Mouse (Mus musculus): ENCODE data around the gene Gmnn. TPM values are rescaled to one million over a fixed set of nuclear protein-coding genes. Genes with fewer than 3 reads are reported as not detected.

Gene Gmnn
- total and polyA plus RNA-seq, 3 experiments = 127 to 155 (median 129) TPM

- no peak for TF ChIP-seq USF1 (IDR thresholded peaks at IDR 0.05; ENCODE audit: low read depth, low read length)
- TF ChIP-seq TBP (IDR thresholded peaks at IDR 0.05; ENCODE audit: low read depth, low read length) = no peak
- TF ChIP-seq MYC (IDR thresholded peaks at IDR 0.05; ENCODE audit: low read depth, low read length) = no peak
- no peak for TF ChIP-seq ZNF384 (IDR thresholded peaks at IDR 0.05; ENCODE audit: low read depth, low read length)
- TF ChIP-seq TAL1 (IDR thresholded peaks at IDR 0.05; ENCODE audit: low read length) = no peak
- TF ChIP-seq JUND (IDR thresholded peaks at IDR 0.05; ENCODE audit: low read depth, low read length) = no peak
- no peak for TF ChIP-seq ETS1 (IDR thresholded peaks at IDR 0.05; ENCODE audit: low read depth, low read length)
- TF ChIP-seq GATA1 (IDR thresholded peaks at IDR 0.05; ENCODE audit: low read depth, low read length) = no peak
- TF ChIP-seq MAX (IDR thresholded peaks at IDR 0.05; ENCODE audit: low read length) = no peak; the same call in 1 of the 2 replicates
- TF ChIP-seq ZKSCAN1 (IDR thresholded peaks at IDR 0.05; ENCODE audit: low read depth, low read length) = no peak
- TF ChIP-seq E2F4 (IDR thresholded peaks at IDR 0.05; ENCODE audit: borderline replicate concordance, low read depth, low read length) = no peak
- peak; percentile 9; the same call in 1 of the 2 replicates for TF ChIP-seq SIN3A (IDR thresholded peaks at IDR 0.05; ENCODE audit: low read length)
- TF ChIP-seq BHLHE40 (IDR thresholded peaks at IDR 0.05; ENCODE audit: borderline replicate concordance, low read depth, low read length) = no peak
- TF ChIP-seq SMC3 (IDR thresholded peaks at IDR 0.05; ENCODE audit: low read depth, low read length) = no peak
- no peak; the same call in 1 of the 2 replicates for TF ChIP-seq MAZ (IDR thresholded peaks at IDR 0.05; ENCODE audit: low read depth, low read length)
- no peak for TF ChIP-seq NRF1 (IDR thresholded peaks at IDR 0.05; ENCODE audit: insufficient read depth, low read depth, low read length, poor library complexity, severe bottlenecking)
- no peak for TF ChIP-seq ZMIZ1 (IDR thresholded peaks at IDR 0.05; ENCODE audit: low read depth, low read length)
- no peak for TF ChIP-seq MAFK (IDR thresholded peaks at IDR 0.05; ENCODE audit: borderline replicate concordance, low read depth, low read length)
- TF ChIP-seq CHD1 (IDR thresholded peaks at IDR 0.05; ENCODE audit: low read depth, low read length) = no peak
- TF ChIP-seq MEF2A (IDR thresholded peaks at IDR 0.05; ENCODE audit: extremely low read depth, insufficient replicate concordance, low read depth, low read length, poor library complexity, severe bottlenecking) = no peak
- TF ChIP-seq ZC3H11A (IDR thresholded peaks at IDR 0.05; ENCODE audit: low read depth, low read length) = no peak
- no peak for TF ChIP-seq TCF12 (IDR thresholded peaks at IDR 0.05; ENCODE audit: low read depth, low read length)
- TF ChIP-seq CTCF (IDR thresholded peaks at IDR 0.05 in 2 of 3, conservative IDR thresholded peaks at IDR 0.05 in 1 of 3; ENCODE audit: control insufficient read depth in 1 of 3, insufficient read depth in 1 of 3, low read depth in 2 of 3, low read length in 3 of 3, poor library complexity in 1 of 3, severe bottlenecking in 1 of 3) = no peak
- TF ChIP-seq MXI1 (IDR thresholded peaks at IDR 0.05; ENCODE audit: low read depth, low read length) = peak; percentile 9; the same call in 1 of the 2 replicates
- no peak for TF ChIP-seq NELFE (IDR thresholded peaks at IDR 0.05; ENCODE audit: low read depth, low read length)
- TF ChIP-seq POLR2AphosphoS5 (IDR thresholded peaks at IDR 0.05; ENCODE audit: borderline replicate concordance, low read depth, low read length) = 0 out of 2 replicates have a peak, but pooled peaks have one; percentile 57
- TF ChIP-seq UBTF (IDR thresholded peaks at IDR 0.05; ENCODE audit: borderline replicate concordance, insufficient read depth, low read depth, low read length) = no peak
- TF ChIP-seq USF2 (IDR thresholded peaks at IDR 0.05; ENCODE audit: borderline replicate concordance in 1 of 2, insufficient read depth in 1 of 2, low read depth in 1 of 2, low read length in 2 of 2) = no peak
- no peak for TF ChIP-seq RCOR1 (IDR thresholded peaks at IDR 0.05; ENCODE audit: low read depth, low read length)
- TF ChIP-seq RAD21 (IDR thresholded peaks at IDR 0.05; ENCODE audit: low read depth, low read length) = no peak
- peak; percentile 13 to 16; a peak in 2 of 4 replicates for TF ChIP-seq POLR2A (IDR thresholded peaks at IDR 0.05; ENCODE audit: control insufficient read depth in 1 of 2, insufficient read depth in 1 of 2, low read depth in 1 of 2, low read length in 2 of 2, poor library complexity in 1 of 2)
- TF ChIP-seq ELF1 (IDR thresholded peaks at IDR 0.05; ENCODE audit: low read depth, low read length) = no peak
- TF ChIP-seq GABPA (IDR thresholded peaks at IDR 0.05; ENCODE audit: low read depth, low read length) = no peak
- H3K4me1 ChIP-seq (ENCODE audit: control insufficient read depth in 1 of 2, insufficient read depth in 2 of 2, low read length in 2 of 2) = peaks cover 8 to 10% of the 10 kb centered on the region in 2 experiments
- H3K4me3 ChIP-seq (ENCODE audit: control insufficient read depth in 1 of 2, insufficient read depth in 1 of 2, low read depth in 2 of 2, low read length in 2 of 2) = peak within 1 kb of the TSS; percentile 87 to 100
- H3K36me3 ChIP-seq (ENCODE audit: control insufficient read depth in 1 of 2, insufficient read depth in 2 of 2, low read length in 2 of 2) = peaks cover 19 to 25% of the 10 kb centered on the region in 2 experiments
- peak within 1 kb of the TSS; percentile 98 for H3K9ac ChIP-seq (ENCODE audit: control insufficient read depth, low read depth, low read length, poor library complexity, severe bottlenecking)
- no peaks in the 10 kb centered on the region for H3K27me3 ChIP-seq (ENCODE audit: control insufficient read depth in 1 of 2, insufficient read depth in 2 of 2, low read length in 2 of 2)
- H3K27ac ChIP-seq (ENCODE audit: control insufficient read depth, low read depth, low read length) = peak within 1 kb of the TSS; percentile 98
- peaks cover 44% of the 10 kb centered on the region for H3K79me2 ChIP-seq (ENCODE audit: control insufficient read depth, insufficient read depth, low read length, poor library complexity)
- DNase-seq (ENCODE audit: low read depth, low spot score) = no peak
- no peaks in the 10 kb centered on the region for H3K9me3 ChIP-seq (replicated peaks; ENCODE audit: insufficient read depth, low read length)
Measured at GRCm38 (mm10) chr13:24801308-24801921, 39.7 kb upstream of the Gmnn start, which contains the start of gene BC005537. TSS of gene BC005537 (plus strand) at chr13:24801657.
